Mouse (Mus musculus) small intestine, adult 2 months (tissue): ENCODE data around the gene Il18rap. TPM values are rescaled to one million over a fixed set of nuclear protein-coding genes. Genes with fewer than 3 reads are reported as not detected.
A peak's percentile ranks its signal among the peaks of the same experiment; 100 is the strongest.

Source experiments
- H3K27ac ChIP-seq: fragments of 200-500 bp; 2 replicates; pipeline ENCODE4 v1.5.1; 2012; ENCODE audit warnings: low read depth, low read length, control low read depth, inconsistent platforms; ENCODE audit not compliant: insufficient read depth
- H3K27me3 ChIP-seq: fragments of 200-500 bp; 2 replicates; pipeline ENCODE4 v1.6.1; 2012; ENCODE audit warnings: mild to moderate bottlenecking, moderate library complexity, low read length, inconsistent platforms; ENCODE audit not compliant: control insufficient read depth, insufficient read depth
- H3K36me3 ChIP-seq: fragments of 200-500 bp; 2 replicates; pipeline ENCODE4 v1.6.1; 2012; ENCODE audit warnings: mild to moderate bottlenecking, low read length, control low read depth, inconsistent platforms; ENCODE audit not compliant: control insufficient read depth, insufficient read depth
- H3K4me1 ChIP-seq: fragments of 200-500 bp; 2 replicates; pipeline ENCODE4 v1.6.1; 2012; ENCODE audit warnings: low read length, inconsistent platforms, mixed read lengths; ENCODE audit not compliant: control insufficient read depth, insufficient read depth, insufficient read length
- H3K4me3 ChIP-seq: fragments of 200-500 bp; 2 replicates; pipeline ENCODE4 v1.5.1; 2012; ENCODE audit warnings: low read depth, mild to moderate bottlenecking, control low read depth, inconsistent platforms, low read length, moderate library complexity
- CTCF ChIP-seq: fragments of 200-500 bp; IDR thresholded peaks from 2 replicates; pipeline ENCODE4 v1.5.1; 2012; ENCODE audit warnings: low read depth, mild to moderate bottlenecking, control low read depth, inconsistent platforms, low read length, moderate library complexity, mixed read lengths; ENCODE audit not compliant: insufficient replicate concordance, insufficient read length; ENCODE audit errors: extremely low read depth
- POLR2A ChIP-seq: fragments of 200-500 bp; IDR thresholded peaks from 2 replicates; pipeline ENCODE4 v1.6.1; 2012; ENCODE audit warnings: low read depth, mild to moderate bottlenecking, control low read depth, inconsistent platforms, low read length, moderate library complexity
- WGBS: fragments of 180-500 bp; shearing (Covaris S2); methylation state at CpG from one replicate; pipeline ENCODE4 v1.1.7; 2018; 5-methylcytosine and 5-hydroxymethylcytosine counted together
- polyA plus RNA-seq: library from polyadenylated mRNA; depleted of rRNA; stranded (reverse); fragments of >200 nt; gene quantifications from 2 replicates; pipeline ENCODE4 v1.2.3, GENCODE M21; 2012

Il18rap gene
- polyA plus RNA-seq, 1 experiment = 0.19 TPM

DNA sequence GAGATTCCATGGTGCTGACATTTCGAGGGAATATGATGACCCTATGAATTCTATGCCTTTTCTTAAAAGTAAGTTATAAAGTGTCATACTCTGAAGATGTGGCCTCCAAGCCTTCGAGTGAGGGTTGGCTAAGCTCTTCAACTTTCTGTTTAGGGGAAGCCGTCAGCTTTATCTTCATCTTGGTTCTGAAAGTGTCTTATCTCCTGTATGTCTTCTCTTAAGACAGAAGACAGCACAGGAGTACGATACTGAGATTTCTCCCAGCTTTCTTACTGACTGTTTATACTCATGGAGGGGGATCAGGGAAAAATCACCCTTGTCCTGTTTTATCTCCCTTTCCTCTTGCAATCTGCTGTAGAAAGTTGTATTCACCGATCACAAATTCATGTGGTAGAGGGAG lies 40.8 kb upstream of the Il18rap start:
- Histone ChIP-seq H3K4me1 (0 out of 2 replicates have a peak, but pooled peaks cover 2% of the 10 kb centered on the region), H3K27me3 (no peaks in the 10 kb centered on the region), H3K27ac (no peak overlapping the region), H3K36me3 (no peaks in the 10 kb centered on the region), H3K4me3 (no peak overlapping the region)
- 70% methylated on average over 5 of the region's 5 CpGs for WGBS
- TF ChIP-seq CTCF = no peak
- no peak for TF ChIP-seq POLR2A

DNA sequence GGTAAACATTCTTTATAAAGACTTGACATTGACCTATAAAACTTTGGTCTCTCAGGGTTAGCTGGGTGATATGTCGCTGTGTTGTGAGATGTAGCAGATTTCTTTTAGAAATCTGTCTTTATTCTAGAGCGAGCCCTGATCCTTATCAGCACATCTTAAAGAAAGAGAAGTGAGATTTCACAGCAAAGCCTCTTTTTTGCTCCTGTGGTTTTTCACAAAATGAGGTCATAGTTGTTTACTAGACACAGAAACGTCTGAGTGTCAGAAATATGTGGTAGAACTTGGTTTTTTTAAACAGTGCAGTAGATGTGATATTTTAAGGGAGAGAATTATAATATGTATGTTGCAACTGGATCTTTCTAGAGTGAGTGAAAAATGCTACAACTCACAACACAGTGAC lies 39.5 kb upstream of the Il18rap start:
- peak overlapping the region; percentile 59; the same call in 1 of the 2 replicates for H3K27ac ChIP-seq
- TF ChIP-seq CTCF (no peak), POLR2A (no peak)
- H3K36me3 ChIP-seq = no peaks in the 10 kb centered on the region
- no peak overlapping the region for H3K4me3 ChIP-seq
- 0 out of 2 replicates have a peak, but pooled peaks cover 2% of the 10 kb centered on the region for H3K4me1 ChIP-seq
- WGBS = 49% methylated on average over 3 of the region's 3 CpGs
- no peaks in the 10 kb centered on the region for H3K27me3 ChIP-seq

DNA sequence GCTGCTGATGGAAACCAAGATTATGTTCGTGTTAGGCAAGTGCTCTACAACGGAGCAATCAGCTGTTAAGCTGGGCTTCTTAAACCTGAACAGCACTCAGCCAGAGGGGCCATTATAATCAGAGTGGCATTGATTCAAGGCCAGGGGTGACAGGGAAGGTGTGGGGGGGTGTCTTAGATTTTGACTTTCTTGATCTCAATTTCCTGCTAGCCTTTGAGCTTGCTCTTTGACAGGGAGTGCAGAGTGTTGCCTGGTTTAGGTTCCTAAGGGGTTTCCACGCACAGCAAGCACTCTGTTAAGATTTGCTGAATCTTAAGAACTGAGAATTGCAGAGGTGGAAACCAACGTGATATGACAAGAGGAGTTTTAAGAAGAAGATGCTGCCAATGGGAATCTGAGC lies 38.4 kb upstream of the Il18rap start:
- no peak for TF ChIP-seq POLR2A
- TF ChIP-seq CTCF = no peak
- Histone ChIP-seq H3K36me3 (no peaks in the 10 kb centered on the region), H3K27me3 (no peaks in the 10 kb centered on the region), H3K4me3 (no peak overlapping the region), H3K27ac (no peak overlapping the region; the same call in 1 of the 2 replicates), H3K4me1 (0 out of 2 replicates have a peak, but pooled peaks cover 2% of the 10 kb centered on the region)
- 60% methylated on average over 4 of the region's 4 CpGs for WGBS

DNA sequence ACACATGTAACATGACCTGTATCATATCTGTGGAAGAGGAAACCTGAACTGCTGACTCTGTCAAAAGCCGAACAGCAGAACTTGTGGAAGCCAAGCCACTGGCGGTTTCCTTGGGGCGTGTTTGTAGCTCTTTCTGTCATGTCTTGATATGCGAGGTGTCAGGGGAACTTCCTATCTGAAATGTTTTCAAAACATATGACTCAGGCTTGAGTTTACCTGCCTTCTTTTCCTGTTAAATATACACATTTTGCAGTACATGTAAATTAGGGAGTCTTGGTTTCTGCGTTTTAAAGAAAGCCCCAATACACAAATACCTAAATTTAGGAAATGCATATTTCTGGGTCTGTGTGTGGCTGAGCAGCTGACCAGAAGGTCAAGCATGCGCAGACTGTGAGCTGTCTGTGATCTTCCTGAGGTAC lies 35.6 kb upstream of the Il18rap start:
- Histone ChIP-seq H3K27ac (no peak overlapping the region), H3K36me3 (no peaks in the 10 kb centered on the region), H3K4me1 (0 out of 2 replicates have a peak, but pooled peaks cover 2% of the 10 kb centered on the region), H3K4me3 (no peak overlapping the region), H3K27me3 (no peaks in the 10 kb centered on the region)
- WGBS = 64% methylated on average over 6 of the region's 6 CpGs
- TF ChIP-seq CTCF (no peak), POLR2A (no peak)

DNA sequence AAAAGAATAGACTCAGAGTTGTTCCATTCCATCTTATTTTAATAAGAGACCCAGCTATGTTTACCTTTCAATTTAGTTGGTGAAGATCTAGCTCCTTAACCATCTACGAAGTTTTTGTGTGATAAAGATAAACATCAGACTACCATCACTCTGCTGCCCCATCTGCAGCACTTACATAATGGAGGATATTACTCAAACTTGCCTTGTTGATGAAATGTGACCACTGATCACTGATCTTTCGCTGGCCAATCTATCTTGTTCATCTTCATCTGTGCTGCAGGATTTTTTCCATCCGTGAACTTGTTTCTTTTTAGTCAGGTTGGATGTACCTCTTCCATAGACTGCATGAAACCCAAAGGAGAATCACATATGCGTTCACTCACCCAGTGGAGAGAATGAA lies 20.6 kb upstream of the Il18rap start:
- Histone ChIP-seq H3K27ac (no peak overlapping the region), H3K4me1 (no peaks in the 10 kb centered on the region), H3K27me3 (no peaks in the 10 kb centered on the region), H3K36me3 (no peaks in the 10 kb centered on the region), H3K4me3 (no peak overlapping the region)
- 81% methylated on average over 4 of the region's 4 CpGs for WGBS
- TF ChIP-seq POLR2A = no peak
- TF ChIP-seq CTCF = no peak

DNA sequence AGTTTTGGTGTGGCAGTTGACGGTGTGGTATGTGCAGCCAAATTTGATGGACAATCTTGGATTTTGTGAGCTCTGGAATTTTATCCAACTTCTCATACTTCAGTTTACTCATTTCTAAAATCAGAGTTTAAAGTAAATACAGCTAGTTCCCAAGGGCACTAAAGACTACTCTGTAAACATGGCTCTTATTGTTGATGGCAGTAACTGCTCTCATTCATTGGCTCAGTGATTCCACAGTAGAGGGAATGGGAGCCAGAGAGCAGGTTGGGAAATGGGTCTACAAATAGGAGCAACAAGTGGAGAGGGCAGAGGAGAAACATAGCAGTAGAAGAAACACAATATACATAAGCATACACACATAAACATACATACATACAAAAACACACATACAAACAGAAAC lies 15.5 kb upstream of the Il18rap start:
- no peak overlapping the region for H3K4me3 ChIP-seq
- no peaks in the 10 kb centered on the region for H3K4me1 ChIP-seq
- no peaks in the 10 kb centered on the region for H3K27me3 ChIP-seq
- 67% methylated on average over 1 of the region's 1 CpGs for WGBS
- TF ChIP-seq CTCF = no peak
- TF ChIP-seq POLR2A = no peak
- no peaks in the 10 kb centered on the region for H3K36me3 ChIP-seq
- no peak overlapping the region for H3K27ac ChIP-seq

DNA sequence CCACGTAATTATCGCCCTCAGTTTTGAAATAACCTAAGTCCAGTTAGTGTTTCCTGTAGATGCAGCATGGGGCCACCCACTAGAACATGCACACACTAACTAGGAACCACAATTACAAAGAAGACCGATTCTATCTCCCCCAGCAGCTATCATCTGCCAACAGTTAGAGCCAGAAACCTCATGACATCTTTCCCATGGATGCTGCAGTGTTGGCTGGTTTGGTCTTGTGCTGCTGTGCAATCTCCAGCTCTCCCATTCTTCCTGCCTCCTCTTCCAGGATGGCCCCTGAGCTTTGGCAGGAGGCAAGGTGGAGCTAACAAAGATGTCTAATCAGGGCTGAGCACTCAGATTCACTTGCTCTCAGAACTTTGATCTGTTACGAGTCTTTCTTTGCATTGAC lies 14.0 kb upstream of the Il18rap start:
- Histone ChIP-seq H3K27ac (no peak overlapping the region), H3K27me3 (no peaks in the 10 kb centered on the region), H3K4me1 (no peaks in the 10 kb centered on the region), H3K4me3 (no peak overlapping the region), H3K36me3 (no peaks in the 10 kb centered on the region)
- TF ChIP-seq CTCF (no peak), POLR2A (no peak)
- WGBS = 67% methylated on average over 4 of the region's 4 CpGs
